8 mouse cellular contexts compared by ENCODE assay signal in genomic region chr4:140699441-140700127, GRCm38 (mm10). TPM values are rescaled to one million over a fixed set of nuclear protein-coding genes. Genes with fewer than 3 reads are reported as not detected.
DNase-seq lines count a peak whose midpoint lies in the region; ATAC-seq and TF ChIP-seq lines count a peak whose summit lies in the region.

No protein-coding gene starts in this region.

- H3K27me3 ChIP-seq in CH12.LX (replicated peaks): no peaks in the 10 kb centered on the region
- H3K27me3 ChIP-seq in heart, embryonic 13.5 days (replicated peaks): peaks cover 13% of the 10 kb centered on the region
- H3K27me3 ChIP-seq in kidney, postnatal 0 days (ENCODE audit: insufficient read depth, low read length): no peaks in the 10 kb centered on the region
- no peaks in the 10 kb centered on the region for H3K27me3 ChIP-seq in liver, embryonic 13.5 days

- DNase-seq in CH12.LX (ENCODE audit: extremely low read depth): peak; percentile 94
- DNase-seq in kidney, postnatal 0 days (ENCODE audit: low spot score): peak; percentile 79
- DNase-seq in liver, embryonic 13.5 days: peak; percentile 83
- peak; percentile 87 for DNase-seq in naive thymus-derived CD4-positive, alpha-beta T cell, adult 2 months (ENCODE audit: low read depth)
- DNase-seq in testis, postnatal 10 days (ENCODE audit: low spot score): peak; percentile 63

- TF ChIP-seq POLR2A in CH12.LX (IDR thresholded peaks at IDR 0.05; ENCODE audit: low read depth, low read length): peak; percentile 93
- peak; percentile 32; the same call in 1 of the 2 replicates for TF ChIP-seq POLR2A in bone marrow macrophage, adult 2 months (IDR thresholded peaks at IDR 0.05; ENCODE audit: borderline replicate concordance, low read depth, low read length)

- 6% methylated on average over 29 of the region's 29 CpGs for WGBS in heart, embryonic 13.5 days
- 6% methylated on average over 29 of the region's 29 CpGs for WGBS in kidney, postnatal 0 days
- 6% methylated on average over 29 of the region's 29 CpGs for WGBS in liver, embryonic 13.5 days (ENCODE audit: insufficient replicate concordance)

- H3K9ac ChIP-seq in CH12.LX (ENCODE audit: insufficient read depth, low read depth): peak overlapping the region; percentile 92
- H3K9ac ChIP-seq in heart, embryonic 13.5 days: peak overlapping the region; percentile 95
- no peak overlapping the region for H3K9ac ChIP-seq in kidney, postnatal 0 days (ENCODE audit: low read depth, low read length)
- H3K9ac ChIP-seq in liver, embryonic 13.5 days: peak overlapping the region; percentile 98

- H3K4me2 ChIP-seq in CH12.LX (ENCODE audit: insufficient read depth, low read depth, poor library complexity, severe bottlenecking): peak overlapping the region; percentile 66
- peak overlapping the region; percentile 88 for H3K4me2 ChIP-seq in heart, embryonic 13.5 days
- peak overlapping the region; percentile 93 for H3K4me2 ChIP-seq in kidney, postnatal 0 days (ENCODE audit: low read length)
- H3K4me2 ChIP-seq in liver, embryonic 13.5 days: peak overlapping the region; percentile 96

- no peak for TF ChIP-seq CTCF in CH12.LX (conservative IDR thresholded peaks at IDR 0.05 in 1 of 2, IDR thresholded peaks at IDR 0.05 in 1 of 2; ENCODE audit: low read depth in 2 of 2, low read length in 2 of 2)
- no peak for TF ChIP-seq CTCF in bone marrow macrophage, adult 2 months (IDR thresholded peaks at IDR 0.05; ENCODE audit: low read depth, low read length)
- TF ChIP-seq CTCF in kidney, postnatal 0 days (IDR thresholded peaks at IDR 0.05; ENCODE audit: low read depth): no peak

- peak overlapping the region; percentile 99 for H3K27ac ChIP-seq in CH12.LX (ENCODE audit: insufficient read depth, low read depth)
- H3K27ac ChIP-seq in bone marrow macrophage, adult 2 months (ENCODE audit: insufficient read depth, low read depth, low read length): peak overlapping the region; percentile 98
- H3K27ac ChIP-seq in heart, embryonic 13.5 days (replicated peaks): no peak overlapping the region
- H3K27ac ChIP-seq in kidney, postnatal 0 days: no peak overlapping the region
- peak overlapping the region; percentile 97 for H3K27ac ChIP-seq in liver, embryonic 13.5 days

- H3K4me1 ChIP-seq in CH12.LX (ENCODE audit: control insufficient read depth in 1 of 2, insufficient read depth in 2 of 2): peaks cover 14 to 47% of the 10 kb centered on the region in 2 experiments
- peaks cover 6% of the 10 kb centered on the region for H3K4me1 ChIP-seq in bone marrow macrophage, adult 2 months (ENCODE audit: control insufficient read depth, insufficient read depth, low read length)
- H3K4me1 ChIP-seq in heart, embryonic 13.5 days: peaks cover 35% of the 10 kb centered on the region
- H3K4me1 ChIP-seq in kidney, postnatal 0 days (replicated peaks; ENCODE audit: insufficient read depth, low read length): peaks cover 15% of the 10 kb centered on the region; the same call in 1 of the 2 replicates
- H3K4me1 ChIP-seq in liver, embryonic 13.5 days (replicated peaks): peaks cover 75% of the 10 kb centered on the region

- in situ Hi-C loops in CH12.LX (cut with MboI; ENCODE audit: low pct_ligation_motif_present, low pct_unique_long_range_greater_than_20kb, low sequenced_read_pairs): no loop called here

- TF ChIP-seq EP300 in CH12.LX (IDR thresholded peaks at IDR 0.05; ENCODE audit: low read length): 0 out of 2 replicates have a peak, but pooled peaks have one; percentile 30

- no peak for TF ChIP-seq RAD21 in CH12.LX (IDR thresholded peaks at IDR 0.05; ENCODE audit: low read depth, low read length)

- peaks cover 7 to 17% of the 10 kb centered on the region in 2 experiments for H3K36me3 ChIP-seq in CH12.LX (replicated peaks in 1 of 2; ENCODE audit: control insufficient read depth in 1 of 2, insufficient read depth in 1 of 2, low read length in 1 of 2)
- H3K36me3 ChIP-seq in heart, embryonic 13.5 days: 0 out of 2 replicates have a peak, but pooled peaks cover 3% of the 10 kb centered on the region
- H3K36me3 ChIP-seq in kidney, postnatal 0 days (ENCODE audit: insufficient read depth, low read length): no peaks in the 10 kb centered on the region
- H3K36me3 ChIP-seq in liver, embryonic 13.5 days: peaks cover 9% of the 10 kb centered on the region

- H3K79me2 ChIP-seq in CH12.LX (replicated peaks; ENCODE audit: control insufficient read depth, extremely low read depth, insufficient read depth, poor library complexity, severe bottlenecking): peaks cover 28% of the 10 kb centered on the region

- H3K4me3 ChIP-seq in CH12.LX (replicated peaks in 1 of 3; ENCODE audit: low read depth in 2 of 3, low read length in 2 of 3, poor library complexity in 1 of 3): peak overlapping the region; percentile 63 to 90 (median 81)
- peak overlapping the region; percentile 87 for H3K4me3 ChIP-seq in bone marrow macrophage, adult 2 months (ENCODE audit: insufficient read depth, low read length)
- peak overlapping the region; percentile 94 for H3K4me3 ChIP-seq in heart, embryonic 13.5 days
- H3K4me3 ChIP-seq in kidney, postnatal 0 days (replicated peaks; ENCODE audit: low read depth, low read length): peak overlapping the region; percentile 89
- peak overlapping the region; percentile 95 for H3K4me3 ChIP-seq in liver, embryonic 13.5 days (replicated peaks)

- dilution Hi-C loops in CH12.LX (cut with MboI; ENCODE audit: extremely low pct_ligation_motif_present, extremely low pct_unique_long_range_greater_than_20kb, low sequenced_read_pairs): no loop called here

- peak; percentile 76 for ATAC-seq in erythroid progenitor cell, adult 5-6 weeks (replicated peaks; ENCODE audit: low FRiP score, poor library complexity, severe bottlenecking)
- ATAC-seq in heart, embryonic 13.5 days (ENCODE audit: extremely low read depth, insufficient number of reproducible peaks, low FRiP score, low TSS enrichment): no peak
- ATAC-seq in kidney, postnatal 0 days (replicated peaks; ENCODE audit: low FRiP score, low read depth): no peak
- peak; percentile 65 for ATAC-seq in liver, embryonic 13.5 days (ENCODE audit: low read depth)

- no peaks in the 10 kb centered on the region for H3K9me3 ChIP-seq in CH12.LX (replicated peaks; ENCODE audit: low read length)
- H3K9me3 ChIP-seq in heart, embryonic 13.5 days: no peaks in the 10 kb centered on the region
- no peaks in the 10 kb centered on the region for H3K9me3 ChIP-seq in kidney, postnatal 0 days (replicated peaks; ENCODE audit: low read length)
- H3K9me3 ChIP-seq in liver, embryonic 13.5 days (replicated peaks): no peaks in the 10 kb centered on the region

TF ChIP-seq in CH12.LX, 34 proteins besides CTCF, POLR2A, EP300 and RAD21 (continues in another document):
- TF ChIP-seq UBTF (IDR thresholded peaks at IDR 0.05; ENCODE audit: low read depth, low read length) (peak; percentile 82; the same call in 1 of the 2 replicates), MAFK (IDR thresholded peaks at IDR 0.05; ENCODE audit: insufficient replicate concordance, low read length) (no peak), HCFC1 (IDR thresholded peaks at IDR 0.05; ENCODE audit: low read depth, low read length) (peak; percentile 69), ETS1 (conservative IDR thresholded peaks at IDR 0.05; ENCODE audit: low read depth, low read length) (peak; percentile 78), ZKSCAN1 (IDR thresholded peaks at IDR 0.05; ENCODE audit: borderline replicate concordance, low read depth, low read length) (no peak), NELFE (IDR thresholded peaks at IDR 0.05; ENCODE audit: low read depth, low read length) (peak; percentile 92), ELF1 (IDR thresholded peaks at IDR 0.05; ENCODE audit: low read depth, low read length) (peak; percentile 86), USF1 (IDR thresholded peaks at IDR 0.05; ENCODE audit: low read depth, low read length) (peak; percentile 46), POLR2AphosphoS2 (IDR thresholded peaks at IDR 0.05; ENCODE audit: low read depth, low read length) (peak; percentile 89; the same call in 1 of the 2 replicates)

RNA-seq across cellular contexts. Expression of gene Rcc2, which starts 0.8 kb away (rescaled TPM):
- 244 and 249 TPM in 2 replicates for total RNA-seq in CH12.LX (2012; rRNA removed)
- total RNA-seq in CH12.LX (2014; rRNA removed): 187 TPM in 2 replicates
- polyA plus RNA-seq in CH12.LX (2012; ENCODE audit: insufficient read length, low read depth): 319 and 348 TPM in 2 replicates
- 57.1 and 63.4 TPM in 2 replicates for polyA plus RNA-seq in bone marrow macrophage, adult 2 months (2012; ENCODE audit: insufficient read depth, insufficient read length, missing spikeins)
- 22.6 and 25.6 TPM in 2 replicates for total RNA-seq in erythroid progenitor cell, adult 5-6 weeks (2015; ENCODE audit: low replicate concordance)
- total RNA-seq in erythroid progenitor cell, adult 5-6 weeks (2017; ENCODE audit: low replicate concordance): 22.3 and 26.0 TPM in 2 replicates
- polyA plus RNA-seq in heart, embryonic 13.5 days (2015; fragmentation: Nextera tagmentation; extraction: Ambion mirVana): 9.8 and 10.7 TPM in 2 replicates
- polyA plus RNA-seq in kidney, postnatal 0 days (2015; fragmentation: Nextera tagmentation; extraction: Ambion mirVana): 25.6 and 35.6 TPM in 2 replicates
- 20.6 and 25.7 TPM in 2 replicates for polyA plus RNA-seq in liver, embryonic 13.5 days (2015; fragmentation: Nextera tagmentation; extraction: Ambion mirVana)

RNA-seq across cellular contexts. Expression of gene Arhgef10l, which starts 33.8 kb away (rescaled TPM):
- total RNA-seq in CH12.LX (2012; rRNA removed): 4.5 and 5.9 TPM in 2 replicates
- 9.7 and 10.2 TPM in 2 replicates for total RNA-seq in CH12.LX (2014; rRNA removed)
- polyA plus RNA-seq in CH12.LX (2012; ENCODE audit: insufficient read length, low read depth): 14.6 and 15.8 TPM in 2 replicates
- polyA plus RNA-seq in bone marrow macrophage, adult 2 months (2012; ENCODE audit: insufficient read depth, insufficient read length, missing spikeins): 71.0 and 85.4 TPM in 2 replicates
- total RNA-seq in erythroid progenitor cell, adult 5-6 weeks (2015; ENCODE audit: low replicate concordance): not detected in 2 replicates
- 0.64 and 1.4 TPM in 2 replicates for total RNA-seq in erythroid progenitor cell, adult 5-6 weeks (2017; ENCODE audit: low replicate concordance)
- 15.3 and 18.2 TPM in 2 replicates for polyA plus RNA-seq in heart, embryonic 13.5 days (2015; fragmentation: Nextera tagmentation; extraction: Ambion mirVana)
- polyA plus RNA-seq in kidney, postnatal 0 days (2015; fragmentation: Nextera tagmentation; extraction: Ambion mirVana): 21.2 and 22.2 TPM in 2 replicates
- 2.6 and 2.7 TPM in 2 replicates for polyA plus RNA-seq in liver, embryonic 13.5 days (2015; fragmentation: Nextera tagmentation; extraction: Ambion mirVana)

RNA-seq across cellular contexts. Expression of gene Padi6, which starts 42.9 kb away (rescaled TPM):
- total RNA-seq in CH12.LX (2012; rRNA removed): not detected in 2 replicates
- total RNA-seq in CH12.LX (2014; rRNA removed): not detected in 2 replicates
- 0.25 TPM in 1 of 2 replicates, not detected in the other for polyA plus RNA-seq in CH12.LX (2012; ENCODE audit: insufficient read length, low read depth)
- not detected in 2 replicates for polyA plus RNA-seq in bone marrow macrophage, adult 2 months (2012; ENCODE audit: insufficient read depth, insufficient read length, missing spikeins)
- not detected in 2 replicates for total RNA-seq in erythroid progenitor cell, adult 5-6 weeks (2015; ENCODE audit: low replicate concordance)
- not detected in 2 replicates for total RNA-seq in erythroid progenitor cell, adult 5-6 weeks (2017; ENCODE audit: low replicate concordance)
- polyA plus RNA-seq in heart, embryonic 13.5 days (2015; fragmentation: Nextera tagmentation; extraction: Ambion mirVana): not detected in 2 replicates
- 0.07 TPM in 1 of 2 replicates, not detected in the other for polyA plus RNA-seq in kidney, postnatal 0 days (2015; fragmentation: Nextera tagmentation; extraction: Ambion mirVana)
- polyA plus RNA-seq in liver, embryonic 13.5 days (2015; fragmentation: Nextera tagmentation; extraction: Ambion mirVana): not detected in 2 replicates

Comparison
In these comparisons a context has a peak if more than half of its experiments do, and no peak if none do; other contexts are left out.
1. H3K27ac ChIP-seq: peak in CH12.LX (single experiment), bone marrow macrophage, adult 2 months (single experiment) and liver, embryonic 13.5 days (single experiment); none in heart, embryonic 13.5 days (single experiment) and kidney, postnatal 0 days (single experiment).
2. ATAC-seq: peak in erythroid progenitor cell, adult 5-6 weeks (single experiment) and liver, embryonic 13.5 days (single experiment); none in heart, embryonic 13.5 days (single experiment) and kidney, postnatal 0 days (single experiment).
3. Peak in every context shown above with its lines, with median percentiles within 50 percentile points of each other: DNase-seq, H3K4me2 ChIP-seq and H3K4me3 ChIP-seq.